Mouse (Mus musculus) MEL (cell line): ENCODE results near the gene Ccdc86.

Source experiments
- CTCF ChIP-seq, 3 experiments: IDR thresholded peaks in 2 of 3; conservative IDR thresholded peaks in 1 of 3; 2 replicates each; pipeline ENCODE4 v1.5.1; 2011 to 2012; ENCODE audit warnings: low read length in 3 of 3, low read depth in 2 of 3, mild to moderate bottlenecking in 2 of 3, improper control_type of control experiment in 1 of 3, inconsistent platforms in 1 of 3, mixed read lengths in 1 of 3, moderate library complexity in 1 of 3; ENCODE audit not compliant: control insufficient read depth in 1 of 3, insufficient read depth in 1 of 3, poor library complexity in 1 of 3, severe bottlenecking in 1 of 3
- ELF1 ChIP-seq: IDR thresholded peaks from 2 replicates; pipeline ENCODE4 v1.6.1; 2014; ENCODE audit warnings: low read depth, mild to moderate bottlenecking, inconsistent platforms, low read length, improper control_type of control experiment, moderate library complexity
- GATA1 ChIP-seq: IDR thresholded peaks from 2 replicates; pipeline ENCODE4 v1.6.1; 2011; ENCODE audit warnings: low read depth, low read length, improper control_type of control experiment
- MYC ChIP-seq: IDR thresholded peaks from 2 replicates; pipeline ENCODE4 v1.6.1; 2011; ENCODE audit warnings: low read depth, mild to moderate bottlenecking, low read length, improper control_type of control experiment, moderate library complexity
- NRF1 ChIP-seq: IDR thresholded peaks from 2 replicates; pipeline ENCODE4 v1.6.1; 2014; ENCODE audit warnings: low read depth, mild to moderate bottlenecking, inconsistent platforms, low read length, improper control_type of control experiment, moderate library complexity; ENCODE audit not compliant: poor library complexity, insufficient read depth, severe bottlenecking
- POLR2A ChIP-seq, 2 experiments: IDR thresholded peaks; 2 replicates each; pipeline ENCODE4 v1.6.1; 2011 to 2012; ENCODE audit warnings: low read length in 2 of 2, mild to moderate bottlenecking in 2 of 2, control low read depth in 1 of 2, improper control_type of control experiment in 1 of 2, low read depth in 1 of 2, moderate library complexity in 1 of 2; ENCODE audit not compliant: control insufficient read depth in 1 of 2, insufficient read depth in 1 of 2, poor library complexity in 1 of 2
- POLR2AphosphoS5 ChIP-seq: IDR thresholded peaks from 2 replicates; pipeline ENCODE4 v1.6.1; 2012; ENCODE audit warnings: low read depth, borderline replicate concordance, mild to moderate bottlenecking, inconsistent platforms, low read length, moderate library complexity, mixed read lengths
- SMC3 ChIP-seq: IDR thresholded peaks from 2 replicates; pipeline ENCODE4 v1.6.1; 2011; ENCODE audit warnings: low read depth, low read length, improper control_type of control experiment
- TCF12 ChIP-seq: IDR thresholded peaks from 2 replicates; pipeline ENCODE4 v1.6.1; 2014; ENCODE audit warnings: low read depth, mild to moderate bottlenecking, inconsistent platforms, low read length, improper control_type of control experiment, moderate library complexity
- USF2 ChIP-seq, 2 experiments: IDR thresholded peaks; 2 replicates each; pipeline ENCODE4 v1.6.1; 2011 to 2012; ENCODE audit warnings: improper control_type of control experiment in 2 of 2, low read length in 2 of 2, borderline replicate concordance in 1 of 2, inconsistent platforms in 1 of 2, low read depth in 1 of 2, mild to moderate bottlenecking in 1 of 2; ENCODE audit not compliant: insufficient read depth in 1 of 2
- ZNF384 ChIP-seq: IDR thresholded peaks from 2 replicates; pipeline ENCODE4 v1.6.1; 2012; ENCODE audit warnings: low read depth, mild to moderate bottlenecking, inconsistent platforms, low read length, improper control_type of control experiment

- no peak for TF ChIP-seq NRF1
- TF ChIP-seq POLR2A (IDR thresholded peaks at IDR 0.05; ENCODE audit: control insufficient read depth in 1 of 2, insufficient read depth in 1 of 2, low read depth in 1 of 2, low read length in 2 of 2, poor library complexity in 1 of 2) = no peak
- no peak for TF ChIP-seq SMC3
- no peak for TF ChIP-seq POLR2AphosphoS5
- TF ChIP-seq TCF12 = no peak
- TF ChIP-seq GATA1 = no peak
- no peak for TF ChIP-seq ELF1
- no peak for TF ChIP-seq USF2 (IDR thresholded peaks at IDR 0.05; ENCODE audit: borderline replicate concordance in 1 of 2, insufficient read depth in 1 of 2, low read depth in 1 of 2, low read length in 2 of 2)
- no peak for TF ChIP-seq CTCF (IDR thresholded peaks at IDR 0.05 in 2 of 3, conservative IDR thresholded peaks at IDR 0.05 in 1 of 3; ENCODE audit: control insufficient read depth in 1 of 3, insufficient read depth in 1 of 3, low read depth in 2 of 3, low read length in 3 of 3, poor library complexity in 1 of 3, severe bottlenecking in 1 of 3)
- TF ChIP-seq ZNF384 = no peak
- no peak for TF ChIP-seq MYC
Measured at GRCm38 (mm10) chr19:10946506-10946905, 2.6 kb downstream of the Ccdc86 start.
